Mouse (Mus musculus) megakaryocyte-erythroid progenitor cell, adult 5-6 weeks (primary cell): ENCODE data around the gene Mon2. TPM values are rescaled to one million over a fixed set of nuclear protein-coding genes. Genes with fewer than 3 reads are reported as not detected.

Source experiments
- total RNA-seq, 2 experiments: library from RNA; stranded (forward) in 1 of 2; stranded (reverse) in 1 of 2; fragments of 200-1000, 215-1000 nt in 1 of 2; fragments of >200 nt in 1 of 2; fragmentation: Nextera tagmentation in 1 of 2; gene quantifications; 2 replicates each; pipeline ENCODE4 v1.2.3; 2014 to 2017

The Mon2 gene
- total RNA-seq, 2 experiments from 2014 or later, result 48.0 to 52.1 TPM

Other genes starting within 250 kb of the Mon2 start
- gene Usp15, start 120.5 kb upstream of the Mon2 start, total RNA-seq (2014; fragmentation: Nextera tagmentation), result 238 and 273 TPM in 2 replicates
- 392 and 407 TPM in 2 replicates for gene Usp15, start 120.5 kb upstream of the Mon2 start, total RNA-seq (2017)
- gene Fam19a2, start 187.5 kb upstream of the Mon2 start, total RNA-seq (2014; fragmentation: Nextera tagmentation), result not detected in 2 replicates
- gene Fam19a2, start 187.5 kb upstream of the Mon2 start, total RNA-seq (2017), result not detected in 2 replicates